Mouse (Mus musculus): ENCODE measurements around the gene Dnm1. TPM values are rescaled to one million over a fixed set of nuclear protein-coding genes. Genes with fewer than 3 reads are reported as not detected.

Dnm1 gene
- polyA plus RNA-seq, 1 experiment from 2014 or later = 2.7 TPM

DNA sequence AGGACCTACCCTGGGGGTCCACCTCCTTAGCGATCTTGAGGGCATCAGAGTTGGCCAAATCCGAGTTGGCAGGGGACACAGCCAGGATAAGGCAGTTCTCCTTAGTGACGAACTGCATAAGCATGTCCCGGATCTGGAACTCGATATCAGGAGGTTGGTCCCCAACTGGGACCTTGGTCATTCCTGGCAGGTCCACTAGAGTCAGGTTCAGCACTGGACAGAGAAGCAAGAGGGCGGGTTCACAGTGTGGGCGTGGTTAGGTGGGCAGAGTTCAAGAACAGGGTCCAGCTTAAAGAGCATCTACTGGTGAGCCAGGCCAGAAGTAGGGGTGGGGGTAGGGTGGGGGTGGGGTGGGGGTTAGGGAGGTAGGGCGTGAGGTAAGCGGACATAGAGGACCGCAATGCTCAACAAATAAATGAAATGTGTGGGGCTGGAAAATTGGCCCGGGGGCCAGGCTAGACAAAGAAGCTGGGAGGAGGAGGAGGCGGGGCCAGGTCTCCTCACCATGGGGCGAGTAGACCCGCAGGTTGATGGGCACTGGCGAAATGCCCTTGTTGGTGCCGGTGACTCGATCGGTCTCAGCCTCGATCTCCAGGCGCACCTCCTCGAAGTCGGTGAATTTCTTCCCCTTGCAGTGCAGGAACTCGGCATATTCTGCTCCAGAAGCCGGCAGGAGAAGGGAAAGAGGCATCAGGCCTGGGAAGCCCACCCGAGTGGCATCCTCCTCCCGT, 13.1 kb downstream of the Dnm1 start:
- Histone ChIP-seq H3K4me3 (ENCODE audit: low read length) (no peak overlapping the region), H3K36me3 (ENCODE audit: control insufficient read depth, insufficient read depth) (no peaks in the 10 kb centered on the region), H3K27me3 (ENCODE audit: control insufficient read depth, insufficient read depth, low read length) (peaks cover 7% of the 10 kb centered on the region), H3K9ac (ENCODE audit: low read length) (no peak overlapping the region), H3K9me3 (replicated peaks; ENCODE audit: control insufficient read depth, low read length) (no peaks in the 10 kb centered on the region), H3K4me2 (ENCODE audit: low read depth, low read length) (no peak overlapping the region), H3K27ac (ENCODE audit: low read length) (no peak overlapping the region), H3K4me1 (ENCODE audit: control insufficient read depth, insufficient read depth, low read length) (no peaks in the 10 kb centered on the region)
- 32% methylated on average over 26 of the region's 26 CpGs for WGBS
- no peak for ATAC-seq (replicated peaks; ENCODE audit: extremely low read depth, insufficient read depth, low FRiP score)

DNA sequence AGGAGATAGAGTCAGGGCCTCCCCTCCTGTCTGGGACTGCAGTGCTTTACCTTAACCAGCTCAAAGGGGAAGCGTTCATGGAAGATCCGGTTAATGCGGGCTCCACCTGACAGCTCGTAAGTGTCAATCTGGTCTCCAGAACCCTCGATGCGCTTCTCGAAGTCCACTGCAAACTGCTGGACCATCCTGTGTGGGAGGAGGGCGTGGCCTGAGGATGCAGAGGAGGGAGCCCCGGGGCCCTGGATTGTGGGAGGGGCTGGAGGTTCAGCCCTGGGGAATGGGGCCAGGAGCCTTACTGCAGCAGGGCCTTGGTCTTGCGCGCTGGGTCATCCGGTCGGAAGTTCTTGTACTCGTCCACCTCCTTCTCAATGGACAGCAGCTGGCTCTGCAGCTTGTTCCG, 17.2 kb downstream of the Dnm1 start:
- peaks cover 13% of the 10 kb centered on the region for H3K27me3 ChIP-seq (ENCODE audit: control insufficient read depth, insufficient read depth, low read length)
- H3K4me2 ChIP-seq (ENCODE audit: low read depth, low read length) = no peak overlapping the region
- H3K9ac ChIP-seq (ENCODE audit: low read length) = no peak overlapping the region
- no peaks in the 10 kb centered on the region for H3K9me3 ChIP-seq (replicated peaks; ENCODE audit: control insufficient read depth, low read length)
- WGBS = 48% methylated on average over 15 of the region's 15 CpGs
- no peak overlapping the region for H3K27ac ChIP-seq (ENCODE audit: low read length)
- no peaks in the 10 kb centered on the region for H3K36me3 ChIP-seq (ENCODE audit: control insufficient read depth, insufficient read depth)
- no peak overlapping the region for H3K4me3 ChIP-seq (ENCODE audit: low read length)
- H3K4me1 ChIP-seq (ENCODE audit: control insufficient read depth, insufficient read depth, low read length) = no peaks in the 10 kb centered on the region
- no peak for ATAC-seq (replicated peaks; ENCODE audit: extremely low read depth, insufficient read depth, low FRiP score)

GRCm38 (mm10) chr2:32332159-32332558, 21.0 kb downstream of the Dnm1 start:
- Histone ChIP-seq H3K9ac (ENCODE audit: low read length) (no peak overlapping the region), H3K4me2 (ENCODE audit: low read depth, low read length) (no peak overlapping the region), H3K9me3 (replicated peaks; ENCODE audit: control insufficient read depth, low read length) (no peaks in the 10 kb centered on the region), H3K27me3 (ENCODE audit: control insufficient read depth, insufficient read depth, low read length) (peaks cover 8% of the 10 kb centered on the region), H3K4me3 (ENCODE audit: low read length) (no peak overlapping the region), H3K4me1 (ENCODE audit: control insufficient read depth, insufficient read depth, low read length) (no peaks in the 10 kb centered on the region), H3K27ac (ENCODE audit: low read length) (no peak overlapping the region), H3K36me3 (ENCODE audit: control insufficient read depth, insufficient read depth) (no peaks in the 10 kb centered on the region)
- 90% methylated on average over 5 of the region's 5 CpGs for WGBS
- no peak for ATAC-seq (replicated peaks; ENCODE audit: extremely low read depth, insufficient read depth, low FRiP score)

DNA sequence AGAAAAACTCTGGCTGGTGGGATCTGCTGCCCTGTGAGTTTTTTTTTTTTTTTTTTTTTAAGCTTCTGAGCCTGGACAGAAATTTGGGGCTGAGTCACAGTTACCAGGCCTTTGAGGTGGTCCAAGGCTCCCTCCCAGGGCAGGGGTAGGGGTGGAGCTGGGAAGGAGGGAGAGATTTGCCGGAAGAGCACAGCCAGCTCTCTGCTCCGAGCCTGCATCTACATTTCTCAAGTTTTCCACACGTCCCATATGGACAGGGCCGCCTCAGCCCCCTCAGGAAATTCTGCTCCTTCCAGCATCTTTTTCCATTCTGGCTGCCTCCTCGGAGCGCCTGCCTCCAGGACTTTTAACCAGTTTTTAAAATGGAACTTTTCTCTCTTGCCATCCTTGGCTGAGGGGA, 23.6 kb downstream of the Dnm1 start:
- Histone ChIP-seq H3K27ac (ENCODE audit: low read length) (no peak overlapping the region), H3K9ac (ENCODE audit: low read length) (no peak overlapping the region), H3K27me3 (ENCODE audit: control insufficient read depth, insufficient read depth, low read length) (peaks cover 6% of the 10 kb centered on the region; the same call in 1 of the 2 replicates), H3K9me3 (replicated peaks; ENCODE audit: control insufficient read depth, low read length) (no peaks in the 10 kb centered on the region), H3K4me2 (ENCODE audit: low read depth, low read length) (no peak overlapping the region), H3K4me3 (ENCODE audit: low read length) (no peak overlapping the region), H3K4me1 (ENCODE audit: control insufficient read depth, insufficient read depth, low read length) (no peaks in the 10 kb centered on the region), H3K36me3 (ENCODE audit: control insufficient read depth, insufficient read depth) (no peaks in the 10 kb centered on the region)
- 0 out of 2 replicates have a peak, but pooled peaks have one; percentile 39 for ATAC-seq (replicated peaks; ENCODE audit: extremely low read depth, insufficient read depth, low FRiP score)
- whole genome bisulfite sequencing = 53% methylated on average over 6 of the region's 6 CpGs

DNA sequence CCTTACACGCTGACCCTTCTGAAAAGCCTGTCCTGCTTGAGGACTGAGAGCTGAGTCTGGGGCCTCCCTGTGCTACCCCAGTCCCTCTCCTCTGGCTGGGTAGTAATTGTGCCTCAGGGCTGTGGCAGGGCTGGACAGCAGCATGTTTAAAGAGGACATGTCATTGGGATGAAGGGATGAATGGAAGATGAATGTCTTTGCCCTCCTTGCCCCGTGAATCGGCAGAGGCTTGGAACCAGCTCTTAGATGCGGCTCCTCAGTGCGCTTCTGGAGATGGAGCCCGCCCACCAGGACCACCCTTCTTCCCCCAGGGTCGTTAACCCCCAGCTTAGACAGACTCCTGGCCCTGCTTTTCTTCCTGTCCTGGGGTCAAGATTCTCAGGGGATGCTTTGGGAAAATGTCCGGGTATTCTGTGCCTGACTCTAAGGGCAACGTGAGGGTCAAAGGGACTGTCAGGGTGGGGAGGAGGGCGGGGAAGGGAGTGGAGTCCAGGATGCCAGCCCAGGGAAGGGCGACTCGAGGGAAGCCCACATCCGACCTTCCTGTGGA, 24.2 kb downstream of the Dnm1 start:
- WGBS = 46% methylated on average over 13 of the region's 13 CpGs
- Histone ChIP-seq H3K27ac (ENCODE audit: low read length) (no peak overlapping the region), H3K9me3 (replicated peaks; ENCODE audit: control insufficient read depth, low read length) (no peaks in the 10 kb centered on the region)

DNA sequence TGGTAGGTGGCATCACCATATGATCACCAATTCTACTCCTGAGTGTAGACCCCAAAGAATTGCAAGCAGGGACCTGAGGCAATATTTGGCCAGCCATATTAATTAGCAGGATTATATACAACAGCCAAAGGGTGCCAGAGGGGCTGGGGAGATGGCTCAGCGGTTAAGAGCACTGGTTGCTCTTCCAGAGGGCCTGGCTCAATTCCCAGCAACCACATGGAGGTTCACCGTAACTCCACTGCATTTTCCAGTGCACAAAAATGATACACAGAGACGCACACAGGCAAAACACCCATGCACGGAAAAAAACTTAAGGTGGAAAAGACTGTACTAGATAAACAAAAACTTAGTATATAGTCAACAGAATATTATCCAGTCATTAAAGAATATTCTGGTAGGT, 25.9 kb downstream of the Dnm1 start:
- H3K36me3 ChIP-seq (ENCODE audit: control insufficient read depth, insufficient read depth) = no peaks in the 10 kb centered on the region
- H3K4me3 ChIP-seq (ENCODE audit: low read length) = no peak overlapping the region
- no peak for ATAC-seq (replicated peaks; ENCODE audit: extremely low read depth, insufficient read depth, low FRiP score)
- 74% methylated on average over 4 of the region's 4 CpGs for WGBS
- no peak overlapping the region for H3K9ac ChIP-seq (ENCODE audit: low read length)
- no peak overlapping the region for H3K4me2 ChIP-seq (ENCODE audit: low read depth, low read length)
- H3K27ac ChIP-seq (ENCODE audit: low read length) = no peak overlapping the region
- H3K27me3 ChIP-seq (ENCODE audit: control insufficient read depth, insufficient read depth, low read length) = no peaks in the 10 kb centered on the region
- no peaks in the 10 kb centered on the region for H3K9me3 ChIP-seq (replicated peaks; ENCODE audit: control insufficient read depth, low read length)
- H3K4me1 ChIP-seq (ENCODE audit: control insufficient read depth, insufficient read depth, low read length) = no peaks in the 10 kb centered on the region

More for the DNA sequence above, 24.2 kb downstream of the Dnm1 start:
- Histone ChIP-seq H3K27me3 (ENCODE audit: control insufficient read depth, insufficient read depth, low read length) (0 out of 2 replicates have a peak, but pooled peaks cover 2% of the 10 kb centered on the region), H3K4me3 (ENCODE audit: low read length) (no peak overlapping the region), H3K36me3 (ENCODE audit: control insufficient read depth, insufficient read depth) (no peaks in the 10 kb centered on the region), H3K4me2 (ENCODE audit: low read depth, low read length) (no peak overlapping the region), H3K4me1 (ENCODE audit: control insufficient read depth, insufficient read depth, low read length) (no peaks in the 10 kb centered on the region), H3K9ac (ENCODE audit: low read length) (no peak overlapping the region)
- no peak for ATAC-seq (replicated peaks; ENCODE audit: extremely low read depth, insufficient read depth, low FRiP score)

DNA sequence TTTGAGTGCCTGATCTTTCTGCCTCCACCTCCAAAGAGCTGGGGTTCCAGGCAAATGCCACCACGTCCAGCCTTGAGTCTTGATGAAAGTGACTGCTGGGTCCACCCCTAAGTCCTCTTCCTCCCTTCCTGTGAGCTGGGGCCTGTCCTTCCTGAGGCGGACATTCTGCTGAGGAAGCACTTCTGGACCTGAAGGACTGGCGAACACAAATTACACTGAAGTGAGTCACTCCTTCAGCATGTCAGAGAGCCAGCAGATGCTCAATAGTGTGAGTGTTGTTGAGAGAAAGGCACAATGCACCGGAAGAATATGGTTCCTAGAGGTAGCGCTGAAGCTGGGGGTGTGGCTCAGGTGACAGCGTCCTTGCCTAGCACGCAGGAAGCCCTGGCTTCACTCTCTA, 27.8 kb downstream of the Dnm1 start:
- H3K4me3 ChIP-seq (ENCODE audit: low read length) = no peak overlapping the region
- ATAC-seq (replicated peaks; ENCODE audit: extremely low read depth, insufficient read depth, low FRiP score) = no peak
- H3K4me2 ChIP-seq (ENCODE audit: low read depth, low read length) = no peak overlapping the region
- 34% methylated on average over 7 of the region's 7 CpGs for WGBS
- H3K4me1 ChIP-seq (ENCODE audit: control insufficient read depth, insufficient read depth, low read length) = no peaks in the 10 kb centered on the region
- no peaks in the 10 kb centered on the region for H3K27me3 ChIP-seq (ENCODE audit: control insufficient read depth, insufficient read depth, low read length)
- H3K9ac ChIP-seq (ENCODE audit: low read length) = no peak overlapping the region
- no peak overlapping the region for H3K27ac ChIP-seq (ENCODE audit: low read length)
- no peaks in the 10 kb centered on the region for H3K9me3 ChIP-seq (replicated peaks; ENCODE audit: control insufficient read depth, low read length)
- no peaks in the 10 kb centered on the region for H3K36me3 ChIP-seq (ENCODE audit: control insufficient read depth, insufficient read depth)

DNA sequence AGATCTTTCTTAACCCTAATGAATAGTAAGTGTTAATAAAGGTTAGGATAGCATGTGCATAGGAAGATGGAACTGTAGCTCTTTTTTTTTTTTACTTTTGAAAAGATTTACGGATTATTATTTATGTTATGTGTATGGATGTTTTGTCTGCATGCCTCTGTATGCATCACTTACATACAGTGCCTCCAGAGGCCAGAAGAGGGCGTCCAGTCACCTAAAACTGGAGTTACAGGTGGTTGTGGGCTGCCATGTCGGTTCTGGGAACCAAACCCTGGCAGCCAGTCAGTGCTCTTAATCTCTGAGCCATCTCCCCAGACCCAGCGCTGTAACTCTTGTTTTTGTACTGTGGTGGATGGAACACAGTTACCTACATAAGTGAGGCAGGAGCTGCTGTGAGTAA, 28.8 kb downstream of the Dnm1 start:
- H3K27me3 ChIP-seq (ENCODE audit: control insufficient read depth, insufficient read depth, low read length) = 0 out of 2 replicates have a peak, but pooled peaks cover 2% of the 10 kb centered on the region
- no peak for ATAC-seq (replicated peaks; ENCODE audit: extremely low read depth, insufficient read depth, low FRiP score)
- no peaks in the 10 kb centered on the region for H3K36me3 ChIP-seq (ENCODE audit: control insufficient read depth, insufficient read depth)
- peaks cover 2% of the 10 kb centered on the region; the same call in 1 of the 2 replicates for H3K4me1 ChIP-seq (ENCODE audit: control insufficient read depth, insufficient read depth, low read length)
- H3K27ac ChIP-seq (ENCODE audit: low read length) = no peak overlapping the region
- H3K9ac ChIP-seq (ENCODE audit: low read length) = no peak overlapping the region
- H3K4me3 ChIP-seq (ENCODE audit: low read length) = no peak overlapping the region
- no peaks in the 10 kb centered on the region for H3K9me3 ChIP-seq (replicated peaks; ENCODE audit: control insufficient read depth, low read length)
- H3K4me2 ChIP-seq (ENCODE audit: low read depth, low read length) = no peak overlapping the region
- 57% methylated on average over 4 of the region's 4 CpGs for WGBS

Measured in heart, embryonic 16.5 days (tissue).